Mouse (Mus musculus) limb, embryonic 12.5 days (tissue): ENCODE measurements at regions not wholly inside any gene's neighbourhood (a gene's known extent, or its start where the extent isn't known, plus 50 kb on each side); places are given as distances from the start of the nearest gene placed in this dataset.

Source experiments
- ATAC-seq: fragments of 200-750 bp; cut with Nextera tagmentation; 2 replicates; pipeline ENCODE4 v1.8.0; 2017; ENCODE audit warnings: low read depth, moderate TSS enrichment; ENCODE audit not compliant: insufficient number of reproducible peaks, insufficient read depth, low FRiP score, low TSS enrichment
- H3K27ac ChIP-seq: fragments of 300-500 bp; sonication (generic); 2 replicates; pipeline ENCODE4 v1.5.1; 2016; ENCODE audit warnings: mild to moderate bottlenecking, moderate library complexity
- H3K27me3 ChIP-seq: fragments of 300-500 bp; sonication (generic); 2 replicates; pipeline ENCODE4 v1.6.1; 2016; ENCODE audit warnings: mild to moderate bottlenecking, moderate library complexity
- H3K36me3 ChIP-seq: fragments of 300-500 bp; sonication (generic); 2 replicates; pipeline ENCODE4 v1.6.1; 2016; ENCODE audit warnings: mild to moderate bottlenecking, moderate library complexity
- H3K4me1 ChIP-seq: fragments of 300-500 bp; sonication (generic); replicated peaks from 2 replicates; pipeline ENCODE4 v1.6.1; 2016
- H3K4me2 ChIP-seq: fragments of 300-500 bp; sonication (generic); 2 replicates; pipeline ENCODE4 v1.6.1; 2016; ENCODE audit warnings: mild to moderate bottlenecking, moderate library complexity
- H3K4me3 ChIP-seq: fragments of 300-500 bp; sonication (generic); replicated peaks from 2 replicates; pipeline ENCODE4 v1.5.1; 2016; ENCODE audit warnings: mild to moderate bottlenecking
- H3K9ac ChIP-seq: fragments of 300-500 bp; sonication (generic); replicated peaks from 2 replicates; pipeline ENCODE4 v1.6.1; 2016; ENCODE audit warnings: mild to moderate bottlenecking, moderate library complexity
- H3K9me3 ChIP-seq: fragments of 300-500 bp; sonication (generic); 2 replicates; pipeline ENCODE4 v1.6.1; 2016; ENCODE audit warnings: mild to moderate bottlenecking, moderate library complexity
- WGBS: fragments of 180-500 bp; shearing (Covaris S2); methylation state at CpG from one replicate; pipeline ENCODE4 v1.1.7; 2016; 5-methylcytosine and 5-hydroxymethylcytosine counted together

DNA sequence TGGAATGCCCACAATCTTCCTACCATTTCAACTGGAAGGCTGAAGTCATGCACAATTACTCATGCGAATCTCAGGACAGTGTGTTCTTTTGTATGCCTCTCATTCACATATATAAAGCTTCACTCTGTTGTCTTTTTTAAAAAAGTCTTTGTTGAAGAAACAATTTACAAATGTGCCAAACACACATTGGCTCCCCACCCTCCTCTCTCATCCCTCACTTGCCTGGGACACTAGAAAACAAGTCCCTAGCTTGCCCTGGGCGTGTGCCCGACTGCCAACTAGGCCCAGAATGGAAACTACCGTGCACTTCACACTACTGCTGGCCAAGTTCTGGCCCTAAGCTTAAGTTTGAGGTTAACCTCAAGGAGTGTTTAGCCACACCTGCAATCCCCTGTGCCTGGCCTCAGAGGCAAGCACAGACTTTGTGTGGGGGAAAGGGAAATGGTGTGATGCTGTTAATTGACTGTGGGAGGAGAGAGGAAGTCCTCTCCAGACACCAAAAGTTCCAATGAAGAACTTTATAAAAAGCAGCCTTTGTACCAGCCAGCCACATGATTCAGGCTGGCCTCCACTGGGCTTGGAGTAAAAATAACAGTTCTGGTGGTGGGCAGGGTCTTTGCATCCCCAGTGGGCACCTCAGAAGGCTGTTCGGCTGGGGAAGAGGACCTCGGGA, 70.2 kb upstream of the Picalm start:
- ATAC-seq, result peak; percentile 83
- H3K4me3 ChIP-seq, result no peak overlapping the region
- no peaks in the 10 kb centered on the region for H3K27me3 ChIP-seq
- no peak overlapping the region for H3K9ac ChIP-seq
- H3K4me1 ChIP-seq, result peaks cover 15% of the 10 kb centered on the region
- H3K9me3 ChIP-seq, result no peaks in the 10 kb centered on the region
- H3K4me2 ChIP-seq, result peak overlapping the region; percentile 20
- peak overlapping the region; percentile 70 for H3K27ac ChIP-seq
- 61% methylated on average over 6 of the region's 6 CpGs for WGBS
- H3K36me3 ChIP-seq, result no peaks in the 10 kb centered on the region

DNA sequence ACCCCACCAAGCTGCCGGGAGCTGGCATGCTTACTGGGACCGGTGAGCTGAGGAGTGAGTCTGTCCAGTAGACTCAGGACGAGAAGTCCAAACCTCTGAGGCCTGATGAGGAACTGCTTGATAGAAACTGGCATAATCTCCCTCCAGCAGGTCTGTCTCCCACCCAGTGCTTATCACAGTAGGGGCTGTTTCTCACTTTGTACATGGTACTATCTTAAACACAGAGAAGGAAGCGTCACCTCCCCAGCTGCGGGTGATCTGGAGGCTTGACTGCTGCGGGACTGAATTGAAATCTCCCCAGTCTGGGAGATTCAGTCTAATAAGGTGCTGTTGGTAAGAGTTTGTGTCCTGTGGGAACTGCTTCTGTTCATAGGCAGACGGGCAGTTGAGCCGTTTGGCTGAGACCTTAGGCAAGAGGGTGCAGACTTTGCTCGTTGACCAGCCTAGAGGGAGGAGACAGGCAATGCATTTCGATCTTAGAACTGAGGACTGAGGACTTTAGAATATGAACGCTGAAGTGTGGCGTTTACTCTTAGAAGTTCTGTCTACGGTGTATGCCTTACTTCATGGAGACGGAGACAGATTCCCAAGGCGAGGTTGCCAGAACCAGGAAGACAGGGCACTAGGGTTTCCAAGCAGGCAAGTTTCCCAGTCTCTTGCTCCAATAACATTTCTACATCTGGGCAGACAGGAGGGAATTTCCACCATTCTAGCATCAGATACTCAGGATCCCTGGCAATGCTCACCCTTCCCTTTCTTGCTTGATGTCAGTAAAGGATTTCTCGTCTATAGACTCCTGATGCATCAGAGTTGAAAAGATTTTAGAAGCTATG, 69.5 kb upstream of the Picalm start:
- no peaks in the 10 kb centered on the region for H3K27me3 ChIP-seq
- no peak overlapping the region for H3K4me3 ChIP-seq
- no peaks in the 10 kb centered on the region for H3K9me3 ChIP-seq
- peaks cover 12% of the 10 kb centered on the region for H3K4me1 ChIP-seq
- H3K27ac ChIP-seq, result peak overlapping the region; percentile 70
- no peaks in the 10 kb centered on the region for H3K36me3 ChIP-seq
- peak overlapping the region; percentile 20 for H3K4me2 ChIP-seq
- whole genome bisulfite sequencing, result 78% methylated on average over 16 of the region's 16 CpGs
- H3K9ac ChIP-seq, result no peak overlapping the region
- no peak for ATAC-seq

DNA sequence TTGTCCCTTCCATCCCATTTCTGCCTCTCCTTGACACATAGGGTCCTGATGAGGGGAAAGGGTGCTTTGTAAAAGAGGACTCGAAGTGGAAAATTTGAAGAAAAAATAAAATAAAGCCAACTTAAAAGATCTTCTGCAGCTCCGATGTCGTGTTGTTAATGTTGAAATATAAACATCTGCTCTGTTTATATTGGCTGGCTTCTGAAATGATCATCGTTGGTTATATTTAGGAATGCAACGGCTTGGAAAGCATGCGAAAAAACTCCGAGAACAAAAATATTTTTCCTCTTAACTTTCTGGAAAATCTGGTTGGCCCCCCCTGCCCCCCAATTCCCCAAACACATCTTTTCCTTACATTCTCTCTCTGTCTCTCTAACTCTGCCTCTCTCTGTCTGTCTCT, 68.3 kb upstream of the Picalm start:
- no peak overlapping the region for H3K4me3 ChIP-seq
- no peaks in the 10 kb centered on the region for H3K36me3 ChIP-seq
- no peaks in the 10 kb centered on the region for H3K27me3 ChIP-seq
- H3K4me2 ChIP-seq, result no peak overlapping the region
- no peak overlapping the region for H3K9ac ChIP-seq
- 81% methylated on average over 7 of the region's 7 CpGs for WGBS
- no peak overlapping the region for H3K27ac ChIP-seq
- ATAC-seq, result no peak
- no peaks in the 10 kb centered on the region for H3K9me3 ChIP-seq
- H3K4me1 ChIP-seq, result peaks cover 12% of the 10 kb centered on the region

DNA sequence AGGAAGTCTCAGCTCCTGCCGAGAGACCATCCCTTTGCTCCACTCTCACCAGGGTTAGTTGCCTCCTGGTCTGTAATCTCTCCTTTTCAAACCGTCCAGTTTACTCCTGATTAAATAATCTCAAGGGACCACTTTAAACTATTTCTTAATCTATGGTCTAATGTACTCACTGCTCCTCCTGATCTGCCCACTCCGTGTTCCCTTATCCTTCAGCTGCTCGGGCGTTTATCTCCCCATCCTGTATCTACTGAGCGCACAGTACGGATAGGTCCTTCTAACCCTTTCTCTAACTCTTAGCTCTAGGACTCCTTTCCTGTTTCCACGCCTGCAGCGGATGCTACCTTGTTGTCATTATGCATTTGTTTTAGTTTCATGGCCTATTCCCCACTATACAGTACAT, 67.1 kb upstream of the Picalm start:
- Histone ChIP-seq H3K4me1 (peaks cover 12% of the 10 kb centered on the region), H3K27ac (no peak overlapping the region), H3K9me3 (no peaks in the 10 kb centered on the region), H3K27me3 (no peaks in the 10 kb centered on the region), H3K4me2 (no peak overlapping the region), H3K9ac (no peak overlapping the region), H3K4me3 (no peak overlapping the region), H3K36me3 (no peaks in the 10 kb centered on the region)
- ATAC-seq, result no peak
- WGBS, result 91% methylated on average over 9 of the region's 9 CpGs

DNA sequence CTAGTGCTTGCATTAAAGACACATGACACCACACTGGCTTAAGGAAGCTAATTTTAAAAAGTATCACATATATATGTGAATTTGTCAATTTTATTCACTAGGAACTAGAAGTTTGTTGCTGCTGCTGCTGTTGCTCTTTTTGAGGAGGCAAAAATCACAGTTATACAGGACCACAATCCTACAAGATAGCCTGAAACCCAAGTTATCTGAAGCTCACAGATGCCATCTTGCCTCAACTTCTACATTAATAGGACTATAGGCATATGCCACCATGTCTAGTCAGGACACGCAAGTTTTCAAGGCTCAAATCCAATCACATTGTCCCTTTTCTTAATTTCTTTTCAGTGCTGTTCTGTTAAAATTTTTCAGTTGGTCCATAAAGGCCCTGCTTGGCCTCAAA, 65.8 kb upstream of the Picalm start:
- no peak overlapping the region for H3K9ac ChIP-seq
- WGBS, result 97% methylated on average over 1 of the region's 1 CpGs
- ATAC-seq, result no peak

DNA sequence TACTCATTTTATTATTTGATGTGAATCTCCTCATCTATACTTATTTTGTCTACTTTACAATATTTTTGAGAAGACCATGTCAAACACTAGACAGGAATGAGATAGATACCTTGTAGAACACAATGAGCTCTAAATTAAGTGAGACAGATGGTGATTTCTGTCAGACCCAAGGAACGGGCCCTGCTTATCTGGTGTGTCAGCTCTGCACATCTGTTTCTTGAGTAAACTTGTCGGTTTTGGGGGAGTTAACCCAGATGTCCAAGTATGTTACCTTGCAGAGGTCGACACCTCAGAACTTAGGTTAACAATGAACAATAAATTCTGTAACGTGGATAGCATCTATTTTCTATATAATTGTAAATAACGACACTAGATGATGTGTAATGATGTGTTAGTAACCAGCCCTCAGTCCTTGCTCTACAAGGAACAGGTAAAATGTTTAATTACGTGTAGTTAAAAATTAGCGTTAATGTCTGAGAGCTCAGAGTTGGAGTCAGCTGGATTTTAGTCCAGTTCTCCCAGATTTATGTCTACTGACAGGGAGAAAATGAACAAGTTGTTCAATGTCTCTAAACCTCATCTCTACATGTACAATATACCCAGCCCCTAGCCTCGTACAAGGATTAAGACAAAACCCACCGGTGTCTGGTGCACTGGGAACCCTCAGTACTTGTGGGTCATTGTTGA, 64.6 kb upstream of the Picalm start:
- Histone ChIP-seq H3K4me3 (no peak overlapping the region), H3K9ac (no peak overlapping the region), H3K27me3 (no peaks in the 10 kb centered on the region), H3K36me3 (no peaks in the 10 kb centered on the region), H3K4me1 (peaks cover 5% of the 10 kb centered on the region; the same call in 1 of the 2 replicates), H3K27ac (no peak overlapping the region), H3K9me3 (no peaks in the 10 kb centered on the region), H3K4me2 (no peak overlapping the region)
- ATAC-seq, result no peak
- 49% methylated on average over 9 of the region's 9 CpGs for WGBS

More for the DNA sequence above, 65.8 kb upstream of the Picalm start:
- no peaks in the 10 kb centered on the region for H3K27me3 ChIP-seq
- no peaks in the 10 kb centered on the region for H3K36me3 ChIP-seq
- no peak overlapping the region for H3K27ac ChIP-seq
- no peak overlapping the region for H3K4me3 ChIP-seq
- H3K4me1 ChIP-seq, result peaks cover 12% of the 10 kb centered on the region
- H3K9me3 ChIP-seq, result no peaks in the 10 kb centered on the region
- H3K4me2 ChIP-seq, result no peak overlapping the region

DNA sequence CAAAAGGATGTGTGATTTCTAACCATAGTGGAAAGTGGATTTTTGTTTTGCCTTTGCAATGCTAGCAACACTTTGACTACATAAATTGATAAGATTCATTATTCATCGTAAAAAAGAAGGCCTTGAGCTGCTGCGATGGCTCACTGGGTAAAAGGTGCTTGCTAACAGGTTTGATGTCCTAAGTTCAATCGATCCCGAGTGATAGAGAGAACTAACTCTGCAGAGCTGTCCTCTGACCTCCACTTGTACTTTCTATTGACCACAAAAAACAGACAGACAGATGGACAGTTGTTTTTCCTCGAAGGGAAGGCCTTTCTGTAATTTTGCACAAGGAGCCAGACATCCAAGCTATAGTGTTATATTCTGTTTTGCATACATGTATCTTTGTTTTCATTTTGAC, 63.7 kb upstream of the Picalm start:
- H3K4me1 ChIP-seq, result no peaks in the 10 kb centered on the region
- no peaks in the 10 kb centered on the region for H3K36me3 ChIP-seq
- no peak overlapping the region for H3K4me2 ChIP-seq
- no peaks in the 10 kb centered on the region for H3K27me3 ChIP-seq
- no peak overlapping the region for H3K4me3 ChIP-seq
- 89% methylated on average over 5 of the region's 5 CpGs for WGBS
- H3K9ac ChIP-seq, result no peak overlapping the region
- H3K9me3 ChIP-seq, result no peaks in the 10 kb centered on the region
- ATAC-seq, result no peak
- H3K27ac ChIP-seq, result no peak overlapping the region

DNA sequence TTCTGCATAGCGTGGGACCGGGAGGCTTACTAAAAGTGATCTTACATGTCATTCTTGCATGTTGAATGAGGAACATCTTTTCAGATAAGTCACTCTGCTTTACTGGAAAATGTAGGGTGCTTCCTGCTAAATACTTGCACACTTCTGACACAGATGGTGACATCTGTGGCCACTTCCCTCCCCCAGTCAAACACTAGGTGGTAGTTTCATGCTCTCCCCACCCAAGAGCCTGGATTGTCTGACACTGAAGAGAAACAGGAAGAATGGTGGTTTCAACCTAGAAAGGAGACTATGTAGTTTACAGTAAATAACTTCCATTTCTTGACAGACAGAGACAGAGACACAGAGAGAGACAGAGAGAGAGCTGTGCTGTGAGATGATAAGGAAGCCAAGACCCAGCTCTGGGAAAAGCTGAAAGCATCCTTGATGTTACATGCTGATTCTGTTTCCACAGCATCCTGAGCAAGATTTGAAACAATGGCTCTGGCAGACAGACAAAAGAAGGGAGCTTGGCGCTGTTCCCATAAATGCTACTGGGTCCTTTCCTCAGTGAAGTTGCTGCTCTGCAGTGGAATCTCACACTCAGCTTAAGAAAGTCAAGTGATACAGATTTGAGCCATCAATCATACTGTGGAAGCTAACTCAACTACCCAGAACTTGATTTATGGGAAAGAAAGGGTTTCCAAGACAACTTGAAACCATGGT, 61.9 kb upstream of the Picalm start:
- H3K36me3 ChIP-seq, result no peaks in the 10 kb centered on the region
- no peak overlapping the region for H3K4me2 ChIP-seq
- ATAC-seq, result no peak
- 90% methylated on average over 3 of the region's 3 CpGs for WGBS
- no peak overlapping the region for H3K4me3 ChIP-seq
- H3K9ac ChIP-seq, result no peak overlapping the region
- H3K27ac ChIP-seq, result no peak overlapping the region
- H3K4me1 ChIP-seq, result no peaks in the 10 kb centered on the region
- H3K27me3 ChIP-seq, result no peaks in the 10 kb centered on the region
- no peaks in the 10 kb centered on the region for H3K9me3 ChIP-seq

DNA sequence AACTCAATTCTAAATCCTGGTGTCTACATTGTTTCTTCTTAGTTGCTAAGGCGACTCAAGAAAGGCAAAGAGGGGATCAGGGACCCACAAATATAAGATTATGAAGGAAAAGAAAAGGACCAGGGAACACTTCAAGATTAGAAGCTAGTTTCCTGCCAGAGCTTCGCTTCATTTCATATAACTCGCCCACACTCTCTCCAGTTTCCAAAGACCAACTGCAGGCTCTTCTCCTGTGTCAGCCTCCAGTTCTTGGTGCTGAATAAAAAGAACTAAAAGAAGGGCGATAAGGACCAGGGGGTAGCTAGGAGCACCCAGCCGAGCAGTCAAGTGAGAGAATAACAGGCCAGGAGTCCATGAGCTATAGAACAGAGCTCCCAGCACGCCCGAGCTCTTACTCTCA, 59.7 kb upstream of the Picalm start:
- no peaks in the 10 kb centered on the region for H3K9me3 ChIP-seq
- no peaks in the 10 kb centered on the region for H3K27me3 ChIP-seq
- no peak overlapping the region for H3K9ac ChIP-seq
- H3K27ac ChIP-seq, result no peak overlapping the region
- no peaks in the 10 kb centered on the region for H3K36me3 ChIP-seq
- WGBS, result 82% methylated on average over 7 of the region's 7 CpGs
- no peak overlapping the region for H3K4me2 ChIP-seq
- no peaks in the 10 kb centered on the region for H3K4me1 ChIP-seq
- ATAC-seq, result no peak
- no peak overlapping the region for H3K4me3 ChIP-seq

DNA sequence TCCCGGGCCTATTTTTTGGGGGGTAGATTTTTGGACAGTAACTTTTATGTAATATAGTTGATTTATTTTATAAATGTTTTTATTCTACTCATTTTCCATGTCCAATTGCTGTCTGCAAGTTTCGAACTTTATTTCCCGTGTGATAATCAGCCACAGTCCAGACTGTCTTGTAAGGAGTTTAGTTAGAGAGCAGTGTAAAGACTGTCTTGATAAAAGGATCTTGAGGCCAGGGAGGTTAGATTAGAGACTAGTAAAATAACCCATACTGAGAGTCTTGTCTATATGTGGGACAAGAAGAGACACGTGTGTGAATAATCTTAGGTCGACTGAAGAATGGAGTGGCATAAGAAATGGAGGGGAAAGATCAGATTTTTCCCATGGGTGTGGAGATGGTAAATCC, 56.1 kb upstream of the Picalm start:
- ATAC-seq, result no peak

DNA sequence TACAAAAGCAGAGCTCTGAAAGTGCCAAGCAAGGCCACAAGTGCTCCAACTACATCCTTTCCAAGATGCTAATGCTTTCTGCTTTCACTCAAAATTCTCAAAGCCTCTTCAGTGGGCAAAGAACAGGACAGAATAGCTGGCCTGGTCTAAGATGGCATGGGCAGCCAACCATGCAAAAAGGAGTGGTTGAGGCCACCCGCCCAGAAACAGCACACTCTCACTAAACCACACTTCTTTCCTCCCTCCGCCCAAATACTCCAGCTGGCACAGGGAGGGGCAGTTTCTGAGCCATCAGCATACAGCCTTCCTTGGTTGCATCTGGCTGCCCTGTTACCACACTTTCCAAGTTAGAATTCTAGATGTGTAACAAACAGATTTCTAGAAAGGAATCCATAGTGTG, 55.4 kb upstream of the Picalm start:
- H3K27ac ChIP-seq, result no peak overlapping the region
- H3K4me2 ChIP-seq, result no peak overlapping the region
- ATAC-seq, result no peak
- H3K27me3 ChIP-seq, result no peaks in the 10 kb centered on the region
- WGBS, result 91% methylated on average over 2 of the region's 2 CpGs
- no peak overlapping the region for H3K9ac ChIP-seq
- H3K4me3 ChIP-seq, result no peak overlapping the region
- no peaks in the 10 kb centered on the region for H3K9me3 ChIP-seq
- H3K4me1 ChIP-seq, result no peaks in the 10 kb centered on the region
- H3K36me3 ChIP-seq, result no peaks in the 10 kb centered on the region

More for the DNA sequence above, 56.1 kb upstream of the Picalm start:
- WGBS, result 88% methylated on average over 5 of the region's 5 CpGs
- Histone ChIP-seq H3K36me3 (no peaks in the 10 kb centered on the region), H3K27me3 (no peaks in the 10 kb centered on the region), H3K27ac (no peak overlapping the region), H3K9me3 (no peaks in the 10 kb centered on the region), H3K4me1 (no peaks in the 10 kb centered on the region), H3K4me3 (no peak overlapping the region), H3K9ac (no peak overlapping the region), H3K4me2 (no peak overlapping the region)
